Mouse (Mus musculus): ENCODE results near the gene Zbtb22. TPM values are rescaled to one million over a fixed set of nuclear protein-coding genes. Genes with fewer than 3 reads are reported as not detected.

Zbtb22 gene
- polyA plus RNA-seq, 1 experiment: 134 TPM

DNA sequence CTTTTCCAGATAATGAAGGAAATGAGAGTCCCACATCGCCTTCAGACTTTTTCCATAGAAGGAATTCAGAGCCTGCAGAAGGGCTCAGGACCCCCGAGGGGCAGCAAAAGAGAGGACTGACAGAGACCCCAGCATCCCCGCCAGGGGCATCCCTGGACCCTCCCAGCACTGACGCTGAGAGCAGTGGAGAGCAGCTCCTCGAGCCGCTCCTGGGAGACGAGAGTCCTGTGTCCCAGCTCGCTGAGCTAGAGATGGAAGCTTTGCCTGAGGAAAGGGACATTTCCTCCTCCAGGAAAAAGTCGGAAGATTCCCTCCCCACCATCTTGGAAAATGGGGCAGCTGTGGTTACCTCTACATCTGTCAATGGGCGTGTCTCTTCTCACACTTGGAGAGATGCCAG is 2.4 kb upstream of the Zbtb22 start:
- H3K4me3 ChIP-seq (ENCODE audit: low read depth, low read length): no peak overlapping the region
- TF ChIP-seq CTCF (IDR thresholded peaks at IDR 0.05; ENCODE audit: extremely low read depth, insufficient read length, insufficient replicate concordance, low read depth, low read length) (no peak), POLR2A (IDR thresholded peaks at IDR 0.05; ENCODE audit: low read depth, low read length) (no peak)
- no peaks in the 10 kb centered on the region for H3K27me3 ChIP-seq (ENCODE audit: control insufficient read depth, insufficient read depth, low read length)
- peaks cover 40% of the 10 kb centered on the region for H3K36me3 ChIP-seq (ENCODE audit: control insufficient read depth, insufficient read depth, low read length)
- H3K4me1 ChIP-seq (ENCODE audit: control insufficient read depth, insufficient read depth, insufficient read length, low read length): peaks cover 17% of the 10 kb centered on the region
- H3K27ac ChIP-seq (ENCODE audit: insufficient read depth, low read depth, low read length): no peak overlapping the region
- 88% methylated on average over 10 of the region's 10 CpGs for WGBS

DNA sequence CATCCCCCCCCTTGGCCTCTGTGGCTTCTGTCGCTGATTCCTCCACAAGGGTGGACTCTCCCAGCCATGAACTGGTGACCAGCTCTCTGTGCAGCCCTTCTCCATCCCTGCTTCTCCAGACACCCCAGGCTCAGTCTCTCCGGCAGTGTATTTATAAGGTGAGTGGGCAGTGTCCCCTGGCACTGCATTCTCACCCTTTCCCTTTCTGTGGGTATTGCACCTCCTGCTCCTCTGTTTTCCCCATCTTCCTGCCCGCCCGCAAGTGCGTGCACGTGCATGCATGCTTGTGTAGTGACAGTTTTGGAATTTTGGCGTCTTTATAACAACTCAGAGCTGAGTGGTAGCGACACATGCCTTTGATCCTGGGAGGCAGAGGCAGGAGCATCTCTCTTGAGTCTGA is 1.8 kb upstream of the Zbtb22 start:
- Histone ChIP-seq H3K27me3 (ENCODE audit: control insufficient read depth, insufficient read depth, low read length) (no peaks in the 10 kb centered on the region), H3K36me3 (ENCODE audit: control insufficient read depth, insufficient read depth, low read length) (peaks cover 40% of the 10 kb centered on the region), H3K4me1 (ENCODE audit: control insufficient read depth, insufficient read depth, insufficient read length, low read length) (peaks cover 23% of the 10 kb centered on the region), H3K4me3 (ENCODE audit: low read depth, low read length) (no peak overlapping the region), H3K27ac (ENCODE audit: insufficient read depth, low read depth, low read length) (no peak overlapping the region)
- WGBS: 96% methylated on average over 8 of the region's 8 CpGs
- no peak for TF ChIP-seq CTCF (IDR thresholded peaks at IDR 0.05; ENCODE audit: extremely low read depth, insufficient read length, insufficient replicate concordance, low read depth, low read length)
- TF ChIP-seq POLR2A (IDR thresholded peaks at IDR 0.05; ENCODE audit: low read depth, low read length): no peak

DNA sequence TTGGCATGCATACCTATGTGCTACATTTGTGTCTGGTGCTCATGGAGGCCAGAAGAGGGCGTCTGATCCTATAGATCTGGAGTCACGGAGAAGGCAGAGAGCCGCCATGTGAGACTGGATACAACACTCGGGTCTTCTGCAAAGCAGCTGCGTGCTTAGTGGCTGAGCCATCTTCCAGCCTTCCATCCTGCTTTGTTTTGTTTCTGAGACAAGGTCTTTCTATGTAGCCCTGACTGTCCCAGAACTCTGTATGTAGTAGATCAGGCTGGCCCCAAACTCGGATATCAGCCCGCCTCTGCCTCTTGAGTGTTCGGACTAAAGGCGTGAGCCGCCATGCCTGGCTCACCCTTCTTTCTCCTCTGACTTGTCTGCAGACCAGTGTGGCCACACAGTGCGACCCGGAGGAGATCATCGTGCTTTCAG is 724 bp upstream of the Zbtb22 start:
- WGBS: 71% methylated on average over 13 of the region's 13 CpGs
- H3K4me3 ChIP-seq (ENCODE audit: low read depth, low read length): no peak overlapping the region
- H3K27ac ChIP-seq (ENCODE audit: insufficient read depth, low read depth, low read length): no peak overlapping the region
- peaks cover 40% of the 10 kb centered on the region for H3K36me3 ChIP-seq (ENCODE audit: control insufficient read depth, insufficient read depth, low read length)
- peaks cover 24% of the 10 kb centered on the region for H3K4me1 ChIP-seq (ENCODE audit: control insufficient read depth, insufficient read depth, insufficient read length, low read length)
- no peaks in the 10 kb centered on the region for H3K27me3 ChIP-seq (ENCODE audit: control insufficient read depth, insufficient read depth, low read length)
- TF ChIP-seq CTCF (IDR thresholded peaks at IDR 0.05; ENCODE audit: extremely low read depth, insufficient read length, insufficient replicate concordance, low read depth, low read length): peak; percentile 1; the same call in 1 of the 2 replicates
- no peak for TF ChIP-seq POLR2A (IDR thresholded peaks at IDR 0.05; ENCODE audit: low read depth, low read length)

DNA sequence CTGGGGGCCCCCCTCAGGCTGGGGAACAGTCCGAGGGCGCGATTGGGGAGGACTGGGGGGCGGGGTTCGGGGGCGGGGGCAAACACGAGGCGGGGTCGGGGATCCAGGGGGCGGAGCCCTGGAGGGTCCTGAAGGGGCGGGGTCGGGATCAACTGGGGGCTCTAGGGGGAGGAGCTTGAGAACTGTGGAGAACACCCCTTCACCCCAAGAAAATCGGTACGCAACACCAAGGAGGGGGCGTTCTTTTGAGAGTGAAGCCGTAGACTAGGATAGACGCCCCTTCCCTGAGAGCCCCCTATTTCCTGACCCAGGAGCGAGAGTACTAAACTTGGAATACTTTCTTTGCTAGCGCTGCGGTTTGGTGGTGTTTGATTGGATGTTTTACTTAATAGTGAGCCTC is 590 bp downstream of the Zbtb22 start:
- TF ChIP-seq POLR2A (IDR thresholded peaks at IDR 0.05; ENCODE audit: low read depth, low read length) (no peak), CTCF (IDR thresholded peaks at IDR 0.05; ENCODE audit: extremely low read depth, insufficient read length, insufficient replicate concordance, low read depth, low read length) (no peak)
- WGBS: 2% methylated on average over 20 of the region's 20 CpGs
- Histone ChIP-seq H3K4me1 (ENCODE audit: control insufficient read depth, insufficient read depth, insufficient read length, low read length) (peaks cover 24% of the 10 kb centered on the region), H3K27me3 (ENCODE audit: control insufficient read depth, insufficient read depth, low read length) (no peaks in the 10 kb centered on the region), H3K4me3 (ENCODE audit: low read depth, low read length) (peak overlapping the region; percentile 60), H3K36me3 (ENCODE audit: control insufficient read depth, insufficient read depth, low read length) (peaks cover 41% of the 10 kb centered on the region), H3K27ac (ENCODE audit: insufficient read depth, low read depth, low read length) (no peak overlapping the region)

DNA sequence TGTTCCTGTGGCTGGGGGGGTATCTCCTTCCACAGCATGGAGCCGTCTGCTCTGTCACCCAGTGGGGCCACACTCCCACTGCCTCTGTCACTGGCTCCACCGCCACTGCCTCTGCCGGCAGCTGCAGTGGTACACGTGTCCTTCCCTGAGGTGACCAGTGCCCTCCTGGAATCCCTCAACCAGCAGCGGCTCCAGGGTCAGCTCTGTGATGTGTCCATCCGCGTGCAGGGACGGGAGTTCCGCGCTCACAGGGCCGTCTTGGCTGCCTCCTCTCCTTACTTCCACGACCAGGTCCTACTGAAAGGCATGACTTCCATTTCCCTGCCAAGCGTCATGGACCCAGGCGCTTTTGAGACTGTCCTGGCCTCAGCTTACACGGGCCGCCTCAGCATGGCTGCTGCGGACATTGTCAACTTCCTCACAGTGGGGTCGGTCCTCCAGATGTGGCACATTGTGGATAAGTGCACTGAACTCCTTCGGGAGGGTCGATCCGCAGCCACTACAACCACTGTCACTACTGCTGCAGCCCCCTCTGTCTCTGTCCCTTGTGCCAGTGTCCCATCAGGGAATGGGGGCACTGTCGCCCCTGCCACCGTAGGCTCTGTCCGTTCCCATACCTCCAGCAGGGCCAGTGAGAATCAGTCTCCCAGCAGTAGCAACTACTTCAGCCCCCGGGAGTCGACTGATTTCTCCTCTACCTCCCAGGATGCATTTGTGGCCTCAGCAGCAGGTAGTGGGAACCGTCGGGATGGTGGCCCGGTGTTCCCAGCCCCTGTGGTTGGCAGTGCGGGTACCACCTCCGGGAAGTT is 1.3 kb downstream of the Zbtb22 start:
- peaks cover 24% of the 10 kb centered on the region for H3K4me1 ChIP-seq (ENCODE audit: control insufficient read depth, insufficient read depth, insufficient read length, low read length)
- peaks cover 39% of the 10 kb centered on the region for H3K36me3 ChIP-seq (ENCODE audit: control insufficient read depth, insufficient read depth, low read length)
- H3K27me3 ChIP-seq (ENCODE audit: control insufficient read depth, insufficient read depth, low read length): no peaks in the 10 kb centered on the region
- no peak overlapping the region for H3K27ac ChIP-seq (ENCODE audit: insufficient read depth, low read depth, low read length)
- peak overlapping the region; percentile 42 for H3K4me3 ChIP-seq (ENCODE audit: low read depth, low read length)
- TF ChIP-seq CTCF (IDR thresholded peaks at IDR 0.05; ENCODE audit: extremely low read depth, insufficient read length, insufficient replicate concordance, low read depth, low read length) (no peak), POLR2A (IDR thresholded peaks at IDR 0.05; ENCODE audit: low read depth, low read length) (no peak)
- 82% methylated on average over 31 of the region's 31 CpGs for WGBS

DNA sequence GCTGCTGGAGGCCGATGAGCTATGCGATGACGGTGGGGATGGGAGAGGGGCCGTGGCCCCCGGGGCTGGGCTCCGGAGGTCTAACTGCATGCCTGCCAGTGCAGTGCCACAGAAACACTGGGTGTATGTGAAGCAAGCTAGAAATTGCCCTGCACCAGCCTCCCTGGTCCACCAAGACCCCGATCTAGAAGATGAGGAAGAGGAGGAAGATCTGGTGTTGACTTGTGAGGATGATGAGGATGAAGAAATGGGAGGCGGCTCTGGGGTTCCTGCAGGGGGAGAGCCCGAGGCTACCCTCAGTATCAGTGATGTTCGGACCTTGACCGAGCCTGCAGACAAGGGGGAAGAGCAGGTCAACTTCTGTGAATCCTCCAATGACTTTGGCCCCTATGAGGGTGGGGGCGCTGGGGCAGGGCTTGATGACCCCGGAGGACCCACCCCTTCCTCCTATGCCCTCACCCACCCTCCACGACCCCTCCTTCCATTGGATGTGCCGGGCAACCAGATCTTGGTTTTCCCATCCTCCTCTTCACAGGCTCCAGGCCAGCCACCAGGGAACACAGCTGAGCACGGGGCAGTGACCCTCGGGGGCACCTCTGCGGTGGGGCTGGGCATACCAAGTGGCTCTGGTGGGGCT is 2.1 kb downstream of the Zbtb22 start:
- Histone ChIP-seq H3K27me3 (ENCODE audit: control insufficient read depth, insufficient read depth, low read length) (no peaks in the 10 kb centered on the region), H3K4me3 (ENCODE audit: low read depth, low read length) (no peak overlapping the region), H3K4me1 (ENCODE audit: control insufficient read depth, insufficient read depth, insufficient read length, low read length) (peaks cover 26% of the 10 kb centered on the region), H3K36me3 (ENCODE audit: control insufficient read depth, insufficient read depth, low read length) (peaks cover 36% of the 10 kb centered on the region), H3K27ac (ENCODE audit: insufficient read depth, low read depth, low read length) (no peak overlapping the region)
- TF ChIP-seq CTCF (IDR thresholded peaks at IDR 0.05; ENCODE audit: extremely low read depth, insufficient read length, insufficient replicate concordance, low read depth, low read length) (no peak), POLR2A (IDR thresholded peaks at IDR 0.05; ENCODE audit: low read depth, low read length) (no peak)
- 85% methylated on average over 18 of the region's 18 CpGs for WGBS

Data from small intestine, adult 2 months (tissue).